Comparison of ENCODE assay signal across 8 mouse cellular contexts in genomic region chr12:71438254-71438653, GRCm38 (mm10).
A peak's percentile ranks its signal among the peaks of the same experiment; 100 is the strongest.
DNase-seq lines count a peak whose midpoint lies in the region; ATAC-seq and TF ChIP-seq lines count a peak whose summit lies in the region.

No protein-coding gene starts in this region.

- H3K79me2 ChIP-seq in CH12.LX (replicated peaks; ENCODE audit: control insufficient read depth, extremely low read depth, insufficient read depth, poor library complexity, severe bottlenecking), result no peaks in the 10 kb centered on the region
- no peaks in the 10 kb centered on the region for H3K79me2 ChIP-seq in heart, adult 2 months (replicated peaks; ENCODE audit: control insufficient read depth, insufficient read depth, low read length)

- H3K4me1 ChIP-seq in CH12.LX (ENCODE audit: control insufficient read depth in 1 of 2, insufficient read depth in 2 of 2), result peaks cover 7 to 17% of the 10 kb centered on the region in 2 experiments; a peak in 3 of 4 replicates
- H3K4me1 ChIP-seq in heart, adult 2 months (ENCODE audit: control insufficient read depth, insufficient read depth, low read length), result peaks cover 6% of the 10 kb centered on the region
- peaks cover 10% of the 10 kb centered on the region for H3K4me1 ChIP-seq in forebrain, embryonic 13.5 days

- dilution Hi-C loops in CH12.LX (cut with MboI; ENCODE audit: extremely low pct_ligation_motif_present, extremely low pct_unique_long_range_greater_than_20kb, low sequenced_read_pairs), result no loop called here

- ATAC-seq in forebrain, embryonic 13.5 days, result no peak

- no peak for TF ChIP-seq EP300 in CH12.LX (IDR thresholded peaks at IDR 0.05; ENCODE audit: low read length)
- no peak for TF ChIP-seq EP300 in heart, adult 2 months (IDR thresholded peaks at IDR 0.05; ENCODE audit: insufficient read depth, low read depth, low read length)

- in situ Hi-C loops in CH12.LX (cut with MboI; ENCODE audit: low pct_ligation_motif_present, low pct_unique_long_range_greater_than_20kb, low sequenced_read_pairs), result no loop called here

- no peak overlapping the region for H3K9ac ChIP-seq in CH12.LX (ENCODE audit: insufficient read depth, low read depth)
- H3K9ac ChIP-seq in heart, adult 2 months (ENCODE audit: low read depth, low read length), result no peak overlapping the region
- no peak overlapping the region for H3K9ac ChIP-seq in forebrain, embryonic 13.5 days

- TF ChIP-seq RAD21 in CH12.LX (IDR thresholded peaks at IDR 0.05; ENCODE audit: low read depth, low read length), result no peak; the same call in none of the 2 replicates

- H3K36me3 ChIP-seq in CH12.LX (replicated peaks in 1 of 2; ENCODE audit: control insufficient read depth in 1 of 2, insufficient read depth in 1 of 2, low read length in 1 of 2), result no peaks in the 10 kb centered on the region
- no peaks in the 10 kb centered on the region for H3K36me3 ChIP-seq in heart, adult 2 months (ENCODE audit: control insufficient read depth, insufficient read depth, low read length)
- no peaks in the 10 kb centered on the region for H3K36me3 ChIP-seq in forebrain, embryonic 13.5 days (ENCODE audit: poor library complexity, severe bottlenecking)

- H3K27me3 ChIP-seq in CH12.LX (replicated peaks), result no peaks in the 10 kb centered on the region
- H3K27me3 ChIP-seq in heart, adult 2 months (ENCODE audit: control insufficient read depth, insufficient read depth, low read length), result no peaks in the 10 kb centered on the region
- no peaks in the 10 kb centered on the region for H3K27me3 ChIP-seq in forebrain, embryonic 13.5 days

- H3K4me2 ChIP-seq in CH12.LX (ENCODE audit: insufficient read depth, low read depth, poor library complexity, severe bottlenecking), result peak overlapping the region; percentile 47; the same call in 1 of the 2 replicates
- H3K4me2 ChIP-seq in forebrain, embryonic 13.5 days, result no peak overlapping the region

- 39% methylated on average over 6 of the region's 6 CpGs for WGBS in heart, adult 2 months
- 74% methylated on average over 6 of the region's 6 CpGs for WGBS in forebrain, embryonic 13.5 days

- peak; percentile 6 to 44; a peak in 2 of 4 replicates for TF ChIP-seq CTCF in CH12.LX (conservative IDR thresholded peaks at IDR 0.05 in 1 of 2, IDR thresholded peaks at IDR 0.05 in 1 of 2; ENCODE audit: low read depth in 2 of 2, low read length in 2 of 2)
- TF ChIP-seq CTCF in heart, adult 2 months (IDR thresholded peaks at IDR 0.05), result peak; percentile 56

- intact Hi-C loops in gastrocnemius, postnatal 14 days (cut with DNase I; ENCODE audit: low total_unique reads), result no loop called here
- intact Hi-C loops in heart, adult 2 months (cut with DNase I), result no loop called here

- no peaks in the 10 kb centered on the region for H3K9me3 ChIP-seq in CH12.LX (replicated peaks; ENCODE audit: low read length)
- H3K9me3 ChIP-seq in forebrain, embryonic 13.5 days (replicated peaks), result no peaks in the 10 kb centered on the region

- H3K27ac ChIP-seq in CH12.LX (ENCODE audit: insufficient read depth, low read depth), result no peak overlapping the region
- H3K27ac ChIP-seq in heart, adult 2 months, result peak overlapping the region; percentile 36; the same call in 1 of the 2 replicates
- no peak overlapping the region for H3K27ac ChIP-seq in forebrain, embryonic 13.5 days

- no peak overlapping the region for H3K4me3 ChIP-seq in CH12.LX (replicated peaks in 1 of 3; ENCODE audit: low read depth in 2 of 3, low read length in 2 of 3, poor library complexity in 1 of 3)
- no peak overlapping the region for H3K4me3 ChIP-seq in heart, adult 2 months
- H3K4me3 ChIP-seq in forebrain, embryonic 13.5 days, result no peak overlapping the region

- no peak for TF ChIP-seq POLR2A in CH12.LX (IDR thresholded peaks at IDR 0.05; ENCODE audit: low read depth, low read length)
- TF ChIP-seq POLR2A in heart, adult 2 months (IDR thresholded peaks at IDR 0.05; ENCODE audit: insufficient read depth, low read depth, low read length), result no peak

- DNase-seq in gastrocnemius, adult 18-20 months (ENCODE audit: low spot score), result peak; percentile 22
- DNase-seq in gastrocnemius, postnatal 14 days, result no peak
- peak; percentile 16 for DNase-seq in CH12.LX (ENCODE audit: extremely low read depth)
- DNase-seq in heart, adult 2 months, result peak; percentile 48 to 49
- DNase-seq in kidney, postnatal 14 days, result peak; percentile 83
- peak; percentile 76 for DNase-seq in mesoderm, embryonic 11.5 days (ENCODE audit: low read depth, low spot score)
- DNase-seq in frontal cortex, postnatal 14 days (ENCODE audit: low spot score in 2 of 2), result no peak

TF ChIP-seq in CH12.LX, 34 proteins besides CTCF, POLR2A, EP300 and RAD21:
- TF ChIP-seq MAZ (IDR thresholded peaks at IDR 0.05; ENCODE audit: low read depth, low read length) (no peak), PAX5 (IDR thresholded peaks at IDR 0.05; ENCODE audit: low read length) (no peak), SMC3 (IDR thresholded peaks at IDR 0.05; ENCODE audit: low read depth, low read length) (peak; percentile 23; the same call in 1 of the 2 replicates), POLR2AphosphoS2 (IDR thresholded peaks at IDR 0.05; ENCODE audit: low read depth, low read length) (no peak)

Comparison
In these comparisons a context has a peak if more than half of its experiments do, and no peak if none do; other contexts are left out.
1. DNase-seq: peak in gastrocnemius, adult 18-20 months (single experiment), CH12.LX (single experiment), heart, adult 2 months (2 of 2), kidney, postnatal 14 days (single experiment) and mesoderm, embryonic 11.5 days (single experiment); none in gastrocnemius, postnatal 14 days (single experiment) and frontal cortex, postnatal 14 days (0 of 2).